In the genomic region with DNA sequence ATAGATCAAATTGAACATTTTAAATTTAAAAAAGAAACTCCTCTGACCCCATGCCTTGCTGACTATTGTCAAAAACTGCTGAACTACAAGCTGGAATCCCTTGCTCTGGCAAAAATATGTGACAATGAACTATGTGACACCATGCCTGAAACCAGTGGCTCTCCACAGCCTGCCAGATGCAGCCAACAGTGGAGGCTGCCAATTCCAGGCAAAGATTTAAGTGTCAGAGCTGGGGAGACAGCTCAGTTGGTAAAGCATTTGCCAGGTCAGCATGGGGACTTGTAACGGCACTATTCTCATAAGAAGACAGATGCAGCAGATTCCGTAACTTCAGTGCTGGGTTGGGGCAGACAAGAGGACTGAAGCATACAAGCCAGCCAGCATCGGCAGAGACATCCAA, we compare ENCODE assay signal across 24 mouse cellular contexts.
DNase-seq lines count a peak whose midpoint lies in the region; TF ChIP-seq lines count a peak whose summit lies in the region.
"Had no signal": no experiment of that assay in that cellular context is flagged by ENCODE, and none has a peak within 500 bp of the region (broad histone marks: within the 10 kb centered on the region; RNA-seq: fewer than 3 reads in every experiment).

No protein-coding gene starts in this region.

- 84% methylated on average over 3 of the region's 3 CpGs for WGBS in heart, embryonic 10.5 days
- 70% methylated on average over 3 of the region's 3 CpGs for WGBS in lung, adult 2 months

- no peak for TF ChIP-seq POLR2A in lung, adult 2 months (IDR thresholded peaks at IDR 0.05; ENCODE audit: borderline replicate concordance, extremely low read depth, low read depth, low read length)

- no peak overlapping the region for H3K4me3 ChIP-seq in heart, embryonic 10.5 days
- H3K4me3 ChIP-seq in lung, adult 2 months (replicated peaks; ENCODE audit: extremely low read depth, low read depth, low read length), result no peak overlapping the region
- H3K4me3 ChIP-seq: embryonic facial prominence, embryonic 12.5 days; forebrain, embryonic 15.5 days; hindbrain, embryonic 13.5 days; megakaryocyte, embryonic 14.5 days; midbrain, embryonic 13.5 days; neural tube, embryonic 15.5 days; stomach, embryonic 15.5 days had no signal

- peak; percentile 94 for DNase-seq in heart, adult 11 months
- no peak for DNase-seq in heart, embryonic 10.5 days (ENCODE audit: low spot score)
- peak; percentile 45 to 56 for DNase-seq in heart, postnatal 10 days
- no peak for DNase-seq in heart, postnatal 36 days
- peak; percentile 19 for DNase-seq in lung, postnatal 10 days
- no peak for DNase-seq in lung, adult 2 months
- DNase-seq in right cerebral cortex, postnatal 10 days (ENCODE audit: low spot score in 2 of 2), result no peak
- DNase-seq: adrenal gland, adult 2 months; adrenal gland, postnatal 36 days; cerebellum, adult 9-10 months; embryo, embryonic 11 days; kidney, adult 9 months; kidney, postnatal 10 days; liver; lung, postnatal 4 days; retina, postnatal 1 day; right cerebral cortex, postnatal 25 days had no signal

- TF ChIP-seq CTCF in lung, adult 2 months (IDR thresholded peaks at IDR 0.05; ENCODE audit: insufficient read depth, low read length), result no peak

- no peaks in the 10 kb centered on the region for H3K27me3 ChIP-seq in heart, embryonic 10.5 days (ENCODE audit: insufficient read depth, poor library complexity, severe bottlenecking)
- H3K27me3 ChIP-seq: embryonic facial prominence, embryonic 12.5 days; forebrain, embryonic 15.5 days; hindbrain, embryonic 13.5 days; megakaryocyte, embryonic 14.5 days; midbrain, embryonic 13.5 days; neural tube, embryonic 15.5 days; stomach, embryonic 15.5 days had no signal

- H3K36me3 ChIP-seq in heart, embryonic 10.5 days, result no peaks in the 10 kb centered on the region
- H3K36me3 ChIP-seq: embryonic facial prominence, embryonic 12.5 days; forebrain, embryonic 15.5 days; hindbrain, embryonic 13.5 days; neural tube, embryonic 15.5 days; stomach, embryonic 15.5 days had no signal

- H3K9me3 ChIP-seq in heart, embryonic 10.5 days, result no peaks in the 10 kb centered on the region
- H3K9me3 ChIP-seq: embryonic facial prominence, embryonic 12.5 days; forebrain, embryonic 15.5 days; hindbrain, embryonic 13.5 days; megakaryocyte, embryonic 14.5 days; midbrain, embryonic 13.5 days; neural tube, embryonic 15.5 days; stomach, embryonic 15.5 days had no signal

- intact Hi-C loops in heart, postnatal 10 days (cut with DNase I), result loop anchor here (5.0 kb wide), 1 partner anchor 48 kb away; no protein-coding TSS in a partner anchor
- intact Hi-C loops in heart, postnatal 36 days (cut with DNase I), result no loop called here

- H3K4me1 ChIP-seq in heart, embryonic 10.5 days, result peaks cover 38% of the 10 kb centered on the region
- H3K4me1 ChIP-seq in lung, adult 2 months (ENCODE audit: control insufficient read depth, insufficient read depth, low read length), result peaks cover 17% of the 10 kb centered on the region
- H3K4me1 ChIP-seq: embryonic facial prominence, embryonic 12.5 days had no signal

- H3K27ac ChIP-seq in heart, embryonic 10.5 days, result no peak overlapping the region
- H3K27ac ChIP-seq: embryonic facial prominence, embryonic 12.5 days; forebrain, embryonic 15.5 days; hindbrain, embryonic 13.5 days; midbrain, embryonic 13.5 days; neural tube, embryonic 15.5 days; stomach, embryonic 15.5 days had no signal

Comparison
In these comparisons a context has a peak if more than half of its experiments do, and no peak if none do; other contexts are left out.
1. DNase-seq: peak in heart, adult 11 months (single experiment), heart, postnatal 10 days (2 of 2) and lung, postnatal 10 days (single experiment); none in heart, embryonic 10.5 days (single experiment), heart, postnatal 36 days (0 of 2), lung, adult 2 months (single experiment) and right cerebral cortex, postnatal 10 days (0 of 2).